Mouse (Mus musculus) WW6 (cell line): Measurements from ENCODE around the gene Mup13.
"Not testable (repeated sequence)": the region's sequence is repeated elsewhere in the genome, so short reads cannot be mapped to it uniquely, and the experiment has no call there.

ENCODE experiments used
- DNase-seq: peaks from one replicate; pipeline ENCODE4 v3.0.0-alpha.2; 2013; ENCODE audit warnings: low read depth, low spot score

Gene Mup13

DNA sequence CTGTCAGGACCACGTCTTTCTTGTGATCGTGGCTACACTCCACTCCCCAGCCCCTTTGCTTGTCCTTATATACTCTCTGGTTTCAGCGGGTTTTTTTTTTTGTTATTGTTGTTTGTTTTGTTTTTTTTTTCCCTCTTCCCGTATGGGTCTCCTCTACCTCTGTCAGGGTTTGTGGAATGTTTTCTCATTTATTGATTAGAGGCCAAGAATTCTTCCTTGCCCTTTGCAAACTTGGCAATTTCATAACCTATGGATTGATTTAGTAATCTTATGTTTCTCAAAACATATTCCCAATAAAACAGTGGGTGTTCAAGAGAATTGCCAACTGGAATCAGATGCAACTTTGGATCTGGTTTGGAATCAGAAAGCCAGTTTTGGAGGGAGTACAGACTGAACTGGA, at the start of gene Mup13:
Mup13 (minus strand) TSS at position 101 of the 400 bp plus-strand sequence.
- DNase-seq = not testable (repeated sequence)
